Mouse (Mus musculus): ENCODE measurements around the gene Riok1.

Riok1 gene

DNA sequence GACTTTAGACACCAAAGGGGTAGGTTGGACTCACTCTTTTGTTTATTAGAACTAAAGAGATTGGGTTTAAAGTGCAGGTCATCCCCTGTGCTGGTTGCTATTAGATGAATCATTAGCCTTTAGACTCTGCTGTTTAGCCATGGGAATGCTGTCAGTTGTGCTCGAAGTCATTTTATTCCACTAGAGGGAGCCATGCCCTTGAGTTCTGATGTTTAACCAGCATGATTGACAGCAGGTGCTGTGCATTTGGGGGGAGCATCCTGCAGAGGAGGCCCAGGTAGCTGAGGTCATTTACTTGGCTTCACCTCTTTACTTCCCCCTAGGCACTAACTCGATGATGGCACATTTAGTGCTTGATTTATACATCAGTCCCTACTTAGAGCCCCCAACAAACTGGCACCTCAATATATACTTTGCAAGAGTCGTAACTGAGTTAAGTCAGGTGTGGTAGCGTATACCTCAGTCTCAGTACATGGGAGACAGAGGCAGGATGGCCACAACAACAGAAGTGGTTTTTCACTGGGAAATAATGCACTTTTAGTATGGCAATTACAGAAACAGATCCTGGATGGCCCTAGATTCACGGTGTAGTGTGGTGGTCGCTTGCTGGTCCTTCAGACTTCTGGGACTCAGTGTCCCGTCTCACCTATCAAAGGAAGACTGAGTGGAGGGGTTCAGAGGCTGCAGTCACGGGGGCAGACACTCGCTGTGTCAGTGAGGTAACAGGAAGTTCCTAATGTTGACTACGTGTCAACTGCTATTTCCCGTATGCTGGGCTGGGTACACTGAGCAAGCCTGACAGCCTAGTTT, 28.3 kb downstream of the Riok1 start:
- DNase-seq (ENCODE audit: low read depth), result peak; percentile 75

DNA sequence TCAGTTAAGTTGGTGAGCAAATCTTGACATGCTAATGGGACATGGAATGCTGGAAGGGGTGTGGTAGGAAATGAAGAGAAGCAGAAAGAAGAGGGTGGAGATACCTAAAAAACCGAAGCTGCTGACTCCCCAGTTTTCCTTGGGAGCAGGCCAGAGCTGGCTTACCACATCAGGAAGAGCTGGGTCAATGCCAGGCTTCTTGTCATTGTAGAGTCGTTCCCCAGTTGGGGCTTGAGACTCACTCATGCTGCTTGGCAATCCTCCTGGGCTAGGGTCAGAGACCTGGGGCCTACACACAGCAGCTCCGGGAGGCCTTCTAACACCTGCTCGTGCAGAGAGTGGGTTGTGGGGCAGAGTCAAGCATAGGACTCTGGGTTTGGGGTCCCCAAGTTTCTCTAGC, 34.1 kb downstream of the Riok1 start:
- DNase-seq (ENCODE audit: low read depth), result no peak

DNA sequence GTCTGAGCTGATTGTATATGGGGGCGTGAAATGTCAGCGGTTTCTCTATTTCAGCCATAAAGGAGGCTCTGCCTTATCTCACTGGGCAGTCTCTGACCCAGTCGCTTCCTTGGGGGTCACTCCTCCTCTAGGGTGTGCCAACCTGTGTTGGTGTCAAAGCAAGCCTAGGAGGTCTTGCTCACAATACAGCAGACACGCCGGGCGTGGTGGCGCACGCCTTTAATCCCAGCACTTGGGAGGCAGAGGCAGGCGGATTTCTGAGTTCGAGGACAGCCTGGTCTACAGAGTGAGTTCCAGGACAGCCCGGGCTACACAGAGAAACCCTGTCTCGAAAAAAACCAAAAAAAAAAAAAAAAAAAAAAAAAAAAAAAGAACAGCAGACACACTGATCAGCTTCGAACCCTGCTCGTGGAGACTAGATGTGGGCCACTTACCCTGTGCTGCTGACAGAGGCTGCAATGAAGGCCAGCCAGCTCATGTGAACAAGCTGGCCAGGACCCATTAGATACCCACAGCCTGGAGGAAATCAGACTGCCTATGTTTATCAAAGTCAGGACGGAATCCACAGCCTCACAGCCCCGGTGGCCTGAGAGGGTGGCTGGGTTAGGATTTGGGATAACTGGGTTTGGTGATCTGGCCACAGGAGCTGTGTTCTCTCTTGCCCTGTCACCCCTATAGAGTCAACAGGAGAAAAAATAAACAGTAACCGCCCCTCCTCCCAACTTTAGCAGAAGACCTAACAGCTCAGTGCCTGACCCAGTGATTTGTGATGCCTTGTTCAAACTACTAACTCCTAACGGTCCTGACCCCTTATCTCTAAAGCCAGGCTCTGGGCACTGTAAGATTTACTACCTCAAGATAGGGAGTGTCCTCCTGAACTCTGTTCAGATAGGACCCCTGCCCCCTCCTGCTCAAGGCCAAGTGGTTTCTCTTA, 36.8 kb downstream of the Riok1 start:
- no peak for DNase-seq (ENCODE audit: low read depth)

DNA sequence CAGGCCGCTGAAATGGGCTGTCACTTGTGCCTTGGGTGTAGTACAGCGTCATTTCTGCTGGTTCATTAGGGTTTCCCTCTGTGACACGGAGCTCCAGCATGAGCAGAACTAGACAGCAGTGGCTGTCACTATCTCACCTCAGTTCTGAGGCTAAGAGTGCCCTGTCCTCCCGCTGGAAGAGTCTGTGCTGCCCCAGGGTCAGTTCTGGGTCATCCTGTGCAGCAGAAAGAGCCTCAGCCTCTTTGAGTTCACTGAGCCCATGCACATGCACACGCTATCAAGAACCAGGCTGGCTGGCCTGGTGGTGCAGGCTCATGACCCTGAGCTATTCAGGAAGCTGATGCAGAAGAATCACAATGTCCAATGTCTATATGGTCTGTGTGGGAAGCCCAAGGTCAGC, 37.6 kb downstream of the Riok1 start:
- DNase-seq (ENCODE audit: low read depth), result no peak

DNA sequence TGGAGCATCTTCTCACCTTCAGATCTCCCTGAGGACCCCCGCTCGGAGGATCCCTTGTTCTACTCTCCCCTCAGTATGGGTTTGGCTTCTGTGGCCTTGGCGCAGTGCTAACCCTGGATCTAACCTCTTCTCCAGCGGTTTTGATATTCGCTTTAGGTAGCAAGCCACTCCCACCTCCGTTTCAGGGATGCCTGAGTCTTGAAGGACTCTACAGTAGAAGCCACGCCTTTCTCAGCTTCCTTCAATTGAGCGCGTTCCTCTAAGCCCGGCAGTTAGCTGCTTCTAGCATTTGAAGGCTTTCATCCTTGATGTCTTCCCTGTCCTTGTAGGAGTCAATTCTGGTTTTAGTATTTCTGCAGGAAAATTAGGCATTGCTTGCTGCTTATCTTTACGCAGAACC, 40.3 kb downstream of the Riok1 start:
- DNase-seq (ENCODE audit: low read depth), result peak; percentile 24

DNA sequence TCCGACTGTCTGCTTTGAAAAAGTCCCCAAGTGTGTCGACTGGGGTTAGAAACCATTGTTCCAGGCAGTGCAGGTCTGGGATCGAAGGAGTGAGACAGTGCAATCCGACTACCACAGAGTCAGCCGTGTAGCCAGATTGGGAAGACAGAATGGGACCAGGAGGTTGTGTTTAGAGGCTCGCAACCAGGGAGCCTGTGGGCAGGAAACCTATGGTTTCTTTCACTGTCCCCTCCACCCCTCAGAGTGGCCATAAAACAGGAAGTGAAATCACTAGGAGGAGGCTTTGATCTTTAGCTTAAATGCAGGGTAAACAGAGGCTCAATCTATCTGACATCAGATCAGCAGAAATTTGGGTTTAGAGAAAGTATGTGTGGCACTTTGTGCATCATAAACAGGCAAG, 42.0 kb downstream of the Riok1 start:
- peak; percentile 10 for DNase-seq (ENCODE audit: low read depth)

DNA sequence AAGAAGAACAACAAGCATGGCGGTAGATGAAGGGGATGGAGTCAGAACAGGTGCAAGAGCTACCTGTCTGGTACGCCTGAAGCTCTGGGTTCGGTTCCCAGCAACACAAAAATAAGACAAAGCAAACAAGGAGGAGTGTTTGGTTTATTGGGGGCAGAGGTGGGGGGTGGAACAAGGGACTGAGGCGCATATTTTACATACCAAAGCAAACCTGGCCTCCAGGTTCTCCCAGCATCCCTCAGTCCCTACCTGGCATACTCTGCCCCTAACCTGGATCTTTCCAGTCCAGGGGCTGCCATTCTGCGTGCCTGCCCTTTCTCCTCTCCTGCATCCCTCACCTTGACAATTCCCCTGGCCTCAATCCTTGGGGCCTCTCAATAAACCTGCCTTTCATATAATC, 42.6 kb downstream of the Riok1 start:
- no peak for DNase-seq (ENCODE audit: low read depth)

DNA sequence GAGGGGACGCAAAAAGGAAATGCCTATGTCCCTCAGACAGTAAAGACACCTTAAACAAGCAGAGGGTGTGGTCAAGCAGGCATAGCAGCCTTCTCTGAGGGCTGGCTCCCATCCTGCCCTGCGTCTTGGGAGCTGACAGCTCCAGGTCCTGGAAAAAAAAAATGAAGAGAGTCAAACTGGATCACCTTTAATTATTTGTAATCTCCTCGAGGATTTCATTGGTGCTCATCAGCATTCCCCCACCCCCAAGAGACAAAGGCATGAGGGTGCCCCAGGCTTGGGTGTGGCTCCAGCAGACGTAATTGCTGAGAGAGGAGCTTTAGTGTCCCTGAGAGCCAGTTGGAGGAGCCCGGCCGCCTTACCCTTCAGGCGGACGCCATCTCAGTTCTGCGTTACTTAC, 43.2 kb downstream of the Riok1 start:
- no peak for DNase-seq (ENCODE audit: low read depth)

DNA sequence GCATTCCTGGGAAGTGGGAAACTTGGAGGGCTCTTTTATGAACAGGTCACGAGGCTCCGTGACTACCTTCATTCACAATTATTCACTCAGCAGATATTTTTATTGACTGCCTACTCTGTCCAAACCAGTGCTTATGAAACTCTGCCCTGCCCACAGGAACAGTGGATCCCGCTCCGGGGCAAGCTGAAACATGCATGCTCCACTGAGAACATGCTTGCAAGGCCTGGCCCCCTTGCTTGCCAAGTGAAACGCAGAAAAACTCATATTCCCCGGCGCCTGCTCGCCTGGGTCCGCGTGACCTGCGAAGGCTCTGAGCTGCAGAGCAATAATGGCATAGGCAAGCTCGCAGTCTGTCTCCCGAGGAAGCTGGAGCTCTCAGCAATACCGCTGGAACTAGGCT, 43.9 kb downstream of the Riok1 start:
- no peak for DNase-seq (ENCODE audit: low read depth)

DNA sequence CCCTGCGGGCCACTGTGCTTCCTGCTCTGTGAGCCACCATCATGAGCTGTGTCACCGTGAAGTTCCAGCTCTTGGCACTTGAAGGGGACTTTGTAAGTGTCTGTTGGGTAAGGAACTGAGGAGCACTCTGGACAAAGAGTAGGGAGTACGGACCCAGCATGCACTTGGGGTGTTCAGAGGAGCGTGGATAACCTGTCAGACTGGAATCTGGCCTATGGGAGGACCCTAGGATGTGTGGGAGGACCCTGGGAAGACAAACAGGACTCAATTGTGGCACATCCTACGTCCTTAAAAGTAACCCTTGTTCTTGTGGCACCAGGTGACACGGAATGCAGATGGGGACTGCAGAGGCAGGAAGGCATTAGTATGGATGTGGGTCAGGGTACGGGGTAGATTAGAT, 44.4 kb downstream of the Riok1 start:
- DNase-seq (ENCODE audit: low read depth), result no peak

DNA sequence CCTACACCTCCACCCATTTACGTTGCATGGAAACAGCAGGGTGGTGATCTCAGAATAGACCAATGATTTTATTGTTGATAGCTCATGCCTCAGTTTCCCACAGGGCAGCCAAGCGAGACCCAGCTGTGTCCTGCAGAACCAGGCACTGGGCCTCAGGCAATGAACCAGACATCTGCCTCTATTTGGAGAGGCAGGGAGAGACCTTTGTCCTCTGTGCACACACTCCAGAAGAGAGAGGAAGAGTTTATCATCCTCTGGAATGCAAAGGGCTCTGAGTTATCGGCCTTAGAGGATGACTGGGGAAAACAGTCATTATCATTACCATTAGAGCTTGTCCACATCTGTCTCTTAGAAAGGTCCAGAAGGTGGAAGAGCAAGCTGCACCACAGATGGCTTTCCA, 49.9 kb downstream of the Riok1 start:
- no peak for DNase-seq (ENCODE audit: low read depth)

DNA sequence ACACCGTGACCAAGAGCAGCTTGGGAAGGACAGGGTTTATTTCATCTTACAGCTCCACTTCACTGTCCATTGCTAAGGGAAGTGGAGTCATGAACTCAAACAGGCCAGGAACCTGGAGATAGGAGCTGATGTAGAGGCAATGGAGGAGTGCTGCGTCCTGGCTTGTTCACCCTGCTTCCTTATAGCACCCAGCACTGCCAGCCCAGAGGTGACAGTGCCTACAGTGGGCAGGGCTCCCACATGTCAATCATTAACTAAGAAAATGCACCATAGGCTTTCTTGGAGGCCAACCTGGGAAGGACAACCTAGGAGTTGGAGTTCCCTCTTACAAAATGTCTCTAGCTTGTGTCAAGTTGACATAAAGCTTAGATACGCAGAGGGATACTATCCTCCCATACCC, 51.2 kb downstream of the Riok1 start:
- no peak for DNase-seq (ENCODE audit: low read depth)

DNA sequence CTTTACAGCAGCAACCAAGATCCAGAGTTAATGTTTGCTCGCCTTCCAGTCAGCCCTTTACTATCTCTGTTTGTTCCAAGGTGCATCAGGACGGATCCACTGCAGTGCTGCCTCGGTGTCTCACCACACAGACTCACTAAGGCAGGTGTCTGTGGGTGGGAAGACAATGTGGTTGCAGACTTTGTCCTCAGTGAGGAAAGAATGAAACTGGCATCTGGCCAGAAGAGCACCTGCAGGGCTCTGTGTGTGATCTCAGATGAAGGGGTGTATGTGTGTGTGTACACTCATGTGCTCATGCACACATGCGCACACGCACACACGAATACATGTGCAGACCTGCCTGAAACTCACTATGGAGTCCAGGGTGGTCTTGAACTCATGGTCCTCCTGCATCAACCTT, 52.7 kb downstream of the Riok1 start:
- no peak for DNase-seq (ENCODE audit: low read depth)

DNA sequence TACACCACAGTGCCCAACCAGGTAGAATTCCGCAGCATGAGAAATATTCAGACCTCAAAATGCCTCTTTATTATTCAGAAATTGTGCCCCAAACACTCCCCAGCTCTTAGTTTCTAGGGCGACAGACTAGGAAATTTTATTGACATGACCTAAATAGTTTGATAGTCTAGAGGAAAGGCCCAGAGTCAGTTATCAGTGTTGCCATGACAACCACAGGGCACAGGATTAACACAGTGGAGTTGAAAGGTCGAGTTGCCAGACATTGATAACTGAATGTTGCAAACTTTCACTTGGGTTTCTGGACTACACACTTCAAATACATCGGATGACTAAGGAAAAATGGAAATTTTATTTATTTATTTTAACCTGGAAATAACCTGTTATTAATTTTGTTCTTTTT, 53.1 kb downstream of the Riok1 start:
- no peak for DNase-seq (ENCODE audit: low read depth)

DNA sequence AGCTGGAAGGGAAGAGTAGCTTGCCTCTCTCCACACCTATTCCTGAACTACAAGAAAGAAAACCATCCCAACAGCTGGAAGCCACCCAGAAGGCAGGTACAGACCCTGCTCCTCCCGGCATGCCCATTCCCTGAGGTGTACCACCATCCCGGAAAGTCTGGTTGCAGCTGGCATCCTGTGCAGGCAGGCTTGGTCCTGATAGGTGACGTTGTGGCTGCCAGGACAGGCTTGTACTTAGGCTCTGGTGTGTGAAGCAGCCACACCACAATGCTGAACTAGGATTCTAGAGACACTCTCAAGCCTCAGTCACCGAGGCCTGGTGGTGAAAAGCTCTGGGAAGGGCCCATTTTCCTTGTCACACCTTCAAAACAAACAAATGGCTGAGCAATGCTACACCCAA, 59.4 kb downstream of the Riok1 start:
- DNase-seq (ENCODE audit: low read depth), result no peak

DNA sequence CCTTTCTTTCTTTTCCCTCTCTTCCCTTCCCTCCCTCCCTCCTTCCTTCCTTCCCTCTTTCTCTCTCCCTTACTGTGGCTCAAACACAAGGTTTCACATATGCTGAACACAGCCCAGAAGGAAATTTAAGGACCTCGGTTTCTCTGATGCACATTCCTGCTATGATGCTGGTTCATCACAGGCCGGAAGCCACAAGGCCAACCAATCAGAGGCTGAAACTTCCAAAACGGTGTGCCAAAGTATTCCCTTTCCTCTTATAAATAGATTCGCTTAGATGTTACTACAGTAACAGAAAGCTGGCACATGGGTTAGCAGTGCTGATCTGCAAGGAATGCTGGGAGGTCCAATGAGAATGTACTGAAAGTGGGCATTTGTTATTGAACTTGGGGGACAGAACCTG, 66.6 kb downstream of the Riok1 start:
- DNase-seq (ENCODE audit: low read depth), result no peak

DNA sequence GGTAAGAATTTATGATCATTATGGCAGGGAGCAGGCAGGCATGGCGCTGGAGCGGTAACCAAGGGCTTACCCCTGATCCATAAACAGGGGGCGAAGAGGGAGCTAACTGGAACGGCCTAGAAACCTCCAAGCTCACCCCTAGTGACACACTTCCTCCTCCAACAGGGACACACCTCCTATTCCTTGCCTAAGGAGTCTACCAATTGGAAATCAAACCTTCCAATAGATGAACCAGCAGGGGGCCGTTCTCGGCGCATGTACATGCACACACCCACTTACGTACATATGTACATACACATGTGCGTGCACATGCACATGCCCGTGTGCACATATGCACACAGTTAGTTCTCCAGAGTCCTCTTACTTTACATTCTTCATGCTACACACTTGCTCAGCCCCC, 67.7 kb downstream of the Riok1 start:
- DNase-seq (ENCODE audit: low read depth), result no peak

DNA sequence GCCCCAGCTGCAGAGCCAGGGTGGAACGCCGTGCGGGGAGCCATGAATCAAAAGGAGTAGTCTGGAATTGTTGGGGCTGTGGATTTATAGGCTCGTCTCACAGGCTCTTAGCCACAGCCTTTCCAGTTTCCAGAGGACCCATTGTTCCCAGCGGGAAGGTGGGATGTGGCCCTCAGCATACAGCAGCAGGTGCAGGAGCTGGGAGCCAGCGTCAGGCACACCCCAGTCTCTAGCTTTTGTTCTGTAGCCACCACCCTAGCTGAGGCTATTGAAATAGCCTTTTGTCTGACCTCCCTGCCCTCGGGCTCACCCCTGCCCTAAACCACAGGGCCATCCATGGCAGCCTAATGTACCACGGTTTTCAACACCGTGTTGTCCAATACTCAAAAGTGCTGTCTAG, 72.3 kb downstream of the Riok1 start:
- no peak for DNase-seq (ENCODE audit: low read depth)

Measured in 416B (cell line).